Mouse (Mus musculus): ENCODE measurements at regions not wholly inside any gene's neighbourhood (a gene's known extent, or its start where the extent isn't known, plus 50 kb on each side); places are given as distances from the start of the nearest gene placed in this dataset.

DNA sequence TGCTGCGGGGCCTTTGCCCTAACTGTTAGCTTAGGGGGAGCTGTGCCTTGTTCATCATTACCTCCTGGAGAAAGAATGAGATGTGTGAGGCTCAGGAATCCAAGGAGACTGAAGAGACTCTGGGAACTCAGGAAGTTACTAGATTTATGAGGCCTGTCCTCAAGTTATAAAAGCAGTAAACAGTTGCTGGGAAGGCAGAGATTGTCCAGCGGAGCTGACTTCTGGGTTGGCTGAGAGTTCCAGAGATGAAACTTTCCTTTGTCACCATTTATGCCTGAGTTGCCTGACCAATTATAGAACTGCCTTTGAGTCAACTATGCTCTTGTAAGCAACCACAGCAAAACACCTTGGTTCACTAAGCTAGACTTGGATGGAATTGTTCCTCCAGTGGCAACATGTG is 282.1 kb upstream of the Gli3 start:
- Histone ChIP-seq H3K27ac (ENCODE audit: low read depth, low read length) (no peak overlapping the region; the same call in 1 of the 2 replicates), H3K4me1 (ENCODE audit: control insufficient read depth, insufficient read depth, low read length) (no peaks in the 10 kb centered on the region), H3K9ac (ENCODE audit: low read depth, low read length) (no peak overlapping the region), H3K36me3 (ENCODE audit: control insufficient read depth, insufficient read depth, low read length) (no peaks in the 10 kb centered on the region), H3K4me2 (replicated peaks; ENCODE audit: low read depth, low read length) (no peak overlapping the region), H3K27me3 (ENCODE audit: control insufficient read depth, insufficient read depth, low read length) (no peaks in the 10 kb centered on the region), H3K4me3 (ENCODE audit: low read length) (no peak overlapping the region), H3K9me3 (ENCODE audit: control insufficient read depth, low read length) (no peaks in the 10 kb centered on the region)
- peak; percentile 55; the same call in 1 of the 2 replicates for ATAC-seq (ENCODE audit: low FRiP score, low TSS enrichment)
- WGBS, result 9% methylated on average over 2 of the region's 2 CpGs

GRCm38 (mm10) chr13:15211635-15212352 is 251.2 kb upstream of the Gli3 start:
- no peaks in the 10 kb centered on the region for H3K9me3 ChIP-seq (ENCODE audit: control insufficient read depth, low read length)
- no peaks in the 10 kb centered on the region for H3K36me3 ChIP-seq (ENCODE audit: control insufficient read depth, insufficient read depth, low read length)
- no peak overlapping the region for H3K9ac ChIP-seq (ENCODE audit: low read depth, low read length)
- no peaks in the 10 kb centered on the region for H3K27me3 ChIP-seq (ENCODE audit: control insufficient read depth, insufficient read depth, low read length)
- no peak overlapping the region for H3K4me3 ChIP-seq (ENCODE audit: low read length)
- peak; percentile 49; the same call in 1 of the 2 replicates for ATAC-seq (ENCODE audit: low FRiP score, low TSS enrichment)
- 71% methylated on average over 7 of the region's 7 CpGs for WGBS
- H3K4me1 ChIP-seq (ENCODE audit: control insufficient read depth, insufficient read depth, low read length), result peaks cover 4% of the 10 kb centered on the region; the same call in 1 of the 2 replicates
- no peak overlapping the region for H3K27ac ChIP-seq (ENCODE audit: low read depth, low read length)
- no peak overlapping the region for H3K4me2 ChIP-seq (replicated peaks; ENCODE audit: low read depth, low read length)

DNA sequence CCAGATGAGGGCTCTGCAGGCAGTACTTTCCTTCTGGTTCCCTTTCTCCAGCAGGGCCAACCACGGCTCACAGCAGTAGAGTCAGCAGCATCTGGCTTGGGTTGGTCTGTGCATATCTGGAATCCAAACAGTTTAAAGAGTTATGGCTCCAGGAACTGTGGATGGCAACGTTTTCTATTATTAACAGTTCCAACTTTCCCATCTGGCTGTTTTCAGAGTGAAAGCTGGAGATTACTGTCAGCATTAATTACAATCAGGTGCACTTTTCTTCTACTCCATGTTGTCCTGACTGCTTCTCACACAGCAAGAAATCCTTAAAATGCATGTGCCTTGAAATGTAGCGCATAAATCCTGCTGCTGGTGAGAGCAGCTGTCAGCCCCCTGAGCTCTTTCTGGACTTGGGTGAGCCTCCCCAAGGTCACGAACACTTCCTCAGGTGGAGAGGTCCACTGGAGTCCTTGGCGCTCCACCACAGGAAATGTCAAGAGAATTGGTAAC is 250.6 kb upstream of the Gli3 start:
- Histone ChIP-seq H3K4me1 (ENCODE audit: control insufficient read depth, insufficient read depth, low read length) (peaks cover 4% of the 10 kb centered on the region; the same call in 1 of the 2 replicates), H3K4me3 (ENCODE audit: low read length) (no peak overlapping the region), H3K36me3 (ENCODE audit: control insufficient read depth, insufficient read depth, low read length) (no peaks in the 10 kb centered on the region), H3K4me2 (replicated peaks; ENCODE audit: low read depth, low read length) (no peak overlapping the region), H3K9ac (ENCODE audit: low read depth, low read length) (no peak overlapping the region), H3K9me3 (ENCODE audit: control insufficient read depth, low read length) (no peaks in the 10 kb centered on the region), H3K27me3 (ENCODE audit: control insufficient read depth, insufficient read depth, low read length) (no peaks in the 10 kb centered on the region), H3K27ac (ENCODE audit: low read depth, low read length) (no peak overlapping the region)
- 52% methylated on average over 5 of the region's 5 CpGs for WGBS
- ATAC-seq (ENCODE audit: low FRiP score, low TSS enrichment), result peak; percentile 81

DNA sequence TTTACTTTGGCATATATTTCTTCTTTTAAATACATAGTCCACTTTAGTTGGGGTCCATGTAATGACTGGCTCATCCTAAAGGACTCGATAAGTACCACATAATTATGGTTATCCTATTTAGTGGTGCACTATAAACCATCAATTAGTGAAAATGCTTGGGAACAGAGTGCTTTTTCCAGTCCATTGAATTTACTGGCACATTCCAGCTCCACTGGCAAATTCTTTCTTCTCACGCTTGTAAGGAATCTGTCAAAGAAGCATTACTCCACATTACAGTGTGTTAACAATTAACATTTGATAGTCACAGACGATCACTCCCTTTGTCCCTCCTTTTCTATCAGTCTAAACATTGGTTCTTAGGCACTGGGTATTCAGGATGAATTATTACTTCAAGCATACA is 241.7 kb upstream of the Gli3 start:
- Histone ChIP-seq H3K27ac (ENCODE audit: low read depth, low read length) (no peak overlapping the region), H3K9me3 (ENCODE audit: control insufficient read depth, low read length) (no peaks in the 10 kb centered on the region), H3K27me3 (ENCODE audit: control insufficient read depth, insufficient read depth, low read length) (no peaks in the 10 kb centered on the region), H3K4me3 (ENCODE audit: low read length) (no peak overlapping the region), H3K36me3 (ENCODE audit: control insufficient read depth, insufficient read depth, low read length) (no peaks in the 10 kb centered on the region), H3K4me2 (replicated peaks; ENCODE audit: low read depth, low read length) (no peak overlapping the region), H3K4me1 (ENCODE audit: control insufficient read depth, insufficient read depth, low read length) (no peaks in the 10 kb centered on the region), H3K9ac (ENCODE audit: low read depth, low read length) (no peak overlapping the region)
- no peak for ATAC-seq (ENCODE audit: low FRiP score, low TSS enrichment)
- WGBS, result 26% methylated on average over 3 of the region's 3 CpGs

DNA sequence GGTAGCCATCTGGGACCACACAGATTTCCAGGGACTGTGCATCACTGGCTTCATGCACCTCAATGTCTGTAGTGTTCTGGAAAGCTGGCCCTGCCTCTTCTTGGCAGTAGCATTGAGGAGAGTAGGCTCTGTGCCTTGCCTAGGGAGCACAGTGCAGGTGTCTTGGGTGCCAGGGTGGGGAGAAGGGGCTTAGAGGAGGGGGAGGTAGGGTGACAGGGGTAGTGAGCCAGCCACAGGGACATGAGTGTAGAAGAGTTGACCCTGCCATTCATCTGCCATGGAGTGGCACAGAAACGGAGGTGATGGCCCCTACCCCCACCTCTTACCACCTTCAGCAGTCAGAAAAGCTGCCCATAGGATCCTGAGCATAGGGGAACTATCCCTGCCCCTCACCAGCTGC is 235.4 kb upstream of the Gli3 start:
- Histone ChIP-seq H3K4me3 (ENCODE audit: low read length) (no peak overlapping the region), H3K27ac (ENCODE audit: low read depth, low read length) (no peak overlapping the region), H3K36me3 (ENCODE audit: control insufficient read depth, insufficient read depth, low read length) (no peaks in the 10 kb centered on the region), H3K27me3 (ENCODE audit: control insufficient read depth, insufficient read depth, low read length) (no peaks in the 10 kb centered on the region), H3K4me2 (replicated peaks; ENCODE audit: low read depth, low read length) (no peak overlapping the region), H3K9ac (ENCODE audit: low read depth, low read length) (no peak overlapping the region), H3K4me1 (ENCODE audit: control insufficient read depth, insufficient read depth, low read length) (no peaks in the 10 kb centered on the region), H3K9me3 (ENCODE audit: control insufficient read depth, low read length) (no peaks in the 10 kb centered on the region)
- no peak for ATAC-seq (ENCODE audit: low FRiP score, low TSS enrichment)
- WGBS, result 67% methylated on average over 1 of the region's 1 CpGs

All from kidney, embryonic 14.5 days (tissue).